Mouse (Mus musculus) natural killer cell, adult 2 months (primary cell): Measurements from ENCODE around the gene Rasgef1b.
A peak's percentile ranks its signal among the peaks of the same experiment; 100 is the strongest.

Experiments used
- DNase-seq, 2 experiments: peaks; one replicate each; pipeline ENCODE4 v3.0.0; 2022; ENCODE audit warnings: low spot score in 2 of 2

The Rasgef1b gene

DNA sequence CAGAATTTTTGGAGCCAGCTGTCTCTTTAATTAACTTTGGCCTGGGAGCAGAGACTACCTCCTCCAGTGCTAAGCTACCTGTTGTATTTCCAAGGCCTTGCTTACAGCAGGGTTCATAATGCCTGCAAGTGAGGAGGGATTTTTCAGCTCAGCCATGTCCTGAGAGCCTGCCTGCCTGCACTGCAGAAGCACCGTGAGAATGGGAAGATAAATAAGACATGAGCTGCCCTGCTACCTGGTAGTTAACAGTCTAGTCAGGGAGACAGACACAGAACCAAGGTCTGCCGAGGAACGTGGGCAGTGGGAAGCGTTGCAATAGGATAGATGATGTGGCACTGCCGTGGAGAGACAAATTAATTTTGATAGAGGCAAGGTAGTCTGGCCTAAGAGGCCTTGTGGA lies 277.4 kb downstream of the Rasgef1b start:
- no peak for DNase-seq

DNA sequence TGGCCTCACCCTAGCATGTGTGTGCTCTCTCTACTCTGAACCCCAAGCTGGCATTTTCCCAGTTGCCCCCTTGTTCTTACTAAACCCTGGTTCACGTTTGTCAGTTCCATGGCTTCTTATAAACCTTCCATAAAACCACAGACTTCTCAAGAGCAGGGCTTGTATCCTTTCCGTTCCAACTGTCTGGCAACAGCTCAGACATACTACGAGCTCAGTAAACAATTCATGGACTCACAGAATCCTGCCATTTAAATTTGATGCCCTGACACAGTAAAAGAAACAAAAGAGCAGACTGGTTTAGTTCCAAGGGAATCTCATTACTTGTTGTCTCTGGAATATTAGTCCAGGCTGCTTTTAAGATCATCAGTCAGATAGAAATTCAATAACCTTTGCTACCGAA lies 277.9 kb downstream of the Rasgef1b start:
- DNase-seq: no peak

DNA sequence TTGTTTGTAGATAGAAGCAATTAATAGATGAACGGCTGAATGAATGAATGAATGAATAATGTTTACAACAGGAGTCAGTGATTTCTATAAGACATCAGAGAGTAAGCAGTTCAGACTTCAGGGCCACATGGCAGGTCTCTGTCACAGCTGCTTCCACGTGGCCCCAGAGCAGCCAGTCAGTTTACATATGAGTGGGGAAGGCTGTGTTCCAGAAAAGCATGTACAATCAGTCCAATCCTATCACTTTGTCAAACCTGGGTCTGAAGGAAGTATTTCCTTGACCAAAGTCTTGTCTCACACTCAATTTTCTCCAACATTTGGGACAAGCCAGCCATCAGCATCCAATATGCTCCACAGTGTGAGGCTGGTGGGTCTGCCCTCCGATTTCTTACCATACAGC lies 278.4 kb downstream of the Rasgef1b start:
- no peak for DNase-seq

DNA sequence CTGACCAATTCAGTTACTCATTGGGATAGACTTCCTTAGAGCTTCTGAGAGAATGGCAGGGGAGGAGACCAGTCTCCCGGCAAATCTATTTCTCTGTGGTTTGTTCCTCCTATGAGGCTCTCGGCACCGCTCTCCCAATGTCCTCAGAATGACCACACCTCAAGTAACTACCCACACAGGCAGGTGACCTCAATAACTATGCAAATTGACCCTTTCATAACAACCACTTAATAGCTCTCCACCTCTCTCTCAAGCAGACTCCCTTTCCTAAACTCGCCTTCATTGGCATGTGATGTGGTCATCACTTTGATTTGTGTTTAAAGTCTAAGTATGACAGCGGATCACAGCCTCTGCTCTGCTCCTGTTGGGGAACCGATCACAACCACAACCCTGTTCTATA lies 281.4 kb downstream of the Rasgef1b start:
- DNase-seq: no peak

DNA sequence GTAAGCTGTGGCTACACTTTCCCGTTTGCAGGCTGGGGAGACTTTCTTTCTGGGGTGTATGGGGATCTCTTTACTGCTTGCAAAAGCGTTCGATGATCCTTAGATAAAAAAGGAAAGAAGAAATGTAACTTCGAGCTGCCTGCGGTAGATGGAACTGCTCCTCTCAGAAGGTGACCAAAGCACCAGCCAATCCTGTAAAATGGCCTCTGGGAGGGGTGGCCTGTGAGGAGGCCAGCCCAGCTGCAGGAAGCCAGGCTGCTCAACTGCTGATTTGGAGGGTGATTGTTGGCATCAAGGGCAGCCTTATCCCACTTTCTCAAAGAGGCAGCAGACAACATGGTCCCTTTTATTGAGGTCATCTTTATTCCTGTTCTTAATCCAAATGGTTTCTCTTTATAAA lies 283.6 kb downstream of the Rasgef1b start:
- no peak for DNase-seq

DNA sequence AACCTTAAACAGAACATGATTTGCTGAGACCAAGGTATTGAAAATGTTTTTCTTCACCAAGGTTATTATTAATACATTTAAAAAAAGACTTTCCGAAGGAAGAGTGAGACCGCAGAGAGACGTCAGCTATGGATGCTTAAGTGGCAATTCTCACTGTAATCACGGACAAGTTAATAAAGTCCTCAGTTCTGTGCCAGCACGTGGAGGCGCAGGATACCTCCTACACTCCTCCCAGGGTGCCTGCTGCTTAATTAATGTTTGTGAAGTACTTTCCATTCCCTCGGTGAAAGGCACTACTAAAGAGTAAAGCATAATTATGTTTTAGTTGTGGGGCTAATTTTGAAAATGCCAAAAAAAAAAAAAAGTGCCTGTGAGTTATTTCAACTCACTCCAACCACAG lies 284.1 kb downstream of the Rasgef1b start:
- no peak for DNase-seq

DNA sequence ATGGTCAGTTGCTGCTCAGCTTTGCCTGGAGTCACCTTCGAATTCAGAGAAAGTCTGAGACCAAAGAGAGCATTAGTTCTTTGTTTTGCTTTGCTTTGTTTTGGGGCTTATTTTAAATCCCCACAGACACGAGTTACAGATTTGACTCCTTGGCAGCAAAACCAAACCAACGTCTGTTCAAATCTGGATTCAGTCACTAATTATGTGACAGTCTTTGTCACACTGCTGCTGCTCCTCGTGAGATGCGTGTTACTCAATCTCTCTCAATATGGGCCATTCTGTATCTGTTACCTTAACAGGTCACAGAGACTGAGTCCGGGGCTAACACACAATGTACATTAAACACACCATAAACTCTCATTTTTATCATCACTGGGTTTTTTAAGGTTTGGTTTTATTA lies 288.8 kb downstream of the Rasgef1b start:
- no peak for DNase-seq

DNA sequence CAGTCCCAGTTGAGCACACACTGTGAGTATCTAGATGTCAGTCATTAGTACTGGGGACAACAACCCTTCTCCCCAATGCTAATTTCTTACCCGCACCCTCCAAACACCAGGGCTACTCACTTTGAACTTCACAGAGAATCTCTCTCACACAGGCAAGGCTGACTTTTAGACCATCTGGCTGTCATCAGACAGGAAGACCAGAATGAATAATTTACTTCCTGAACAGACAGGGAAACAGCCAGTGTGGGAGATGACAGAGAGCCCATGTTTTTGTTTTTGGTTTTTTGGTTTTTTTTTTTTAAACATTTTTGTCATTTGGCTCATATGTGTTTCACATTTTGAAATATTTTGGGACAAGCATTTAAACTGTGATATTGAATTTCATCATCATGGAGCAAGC lies 290.3 kb downstream of the Rasgef1b start:
- DNase-seq: no peak

DNA sequence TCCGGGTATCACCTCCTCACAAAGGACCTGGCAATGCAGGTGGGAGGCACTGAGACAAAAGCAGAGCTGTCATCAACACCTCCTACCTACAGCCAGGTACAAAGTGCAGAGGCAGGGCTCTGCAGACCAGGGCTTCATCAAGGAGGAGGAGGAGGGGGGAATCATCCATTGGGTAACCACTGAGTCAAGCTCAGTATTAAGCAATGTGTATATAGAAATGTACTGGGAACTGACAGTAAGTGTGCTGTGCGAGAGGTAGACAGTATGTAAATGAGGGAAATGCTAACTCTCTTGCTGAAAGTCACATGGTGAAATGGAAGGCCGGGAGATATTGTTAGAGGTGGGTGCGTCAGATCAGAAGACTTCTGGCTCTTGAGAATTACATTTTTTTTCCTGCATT lies 294.6 kb downstream of the Rasgef1b start:
- DNase-seq: no peak

DNA sequence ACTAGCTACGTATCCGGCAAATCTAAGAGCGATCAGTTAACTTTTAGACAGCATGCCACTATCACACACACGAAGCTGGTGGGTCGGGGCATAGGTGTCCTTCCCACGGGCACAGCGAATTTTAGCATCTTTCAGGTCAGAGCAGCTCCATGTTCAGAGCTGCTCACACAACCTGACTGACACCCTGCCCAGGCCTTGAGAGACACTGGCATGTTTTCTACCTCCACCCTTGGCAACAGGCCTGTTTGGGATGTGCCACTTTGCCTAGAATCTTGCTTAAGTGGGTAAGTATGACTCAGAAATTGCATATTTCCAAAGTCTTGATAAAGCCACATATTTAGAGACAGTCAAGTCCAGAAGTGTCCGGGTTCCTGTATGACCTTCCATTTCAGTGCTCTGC lies 296.4 kb downstream of the Rasgef1b start:
- DNase-seq: no peak

DNA sequence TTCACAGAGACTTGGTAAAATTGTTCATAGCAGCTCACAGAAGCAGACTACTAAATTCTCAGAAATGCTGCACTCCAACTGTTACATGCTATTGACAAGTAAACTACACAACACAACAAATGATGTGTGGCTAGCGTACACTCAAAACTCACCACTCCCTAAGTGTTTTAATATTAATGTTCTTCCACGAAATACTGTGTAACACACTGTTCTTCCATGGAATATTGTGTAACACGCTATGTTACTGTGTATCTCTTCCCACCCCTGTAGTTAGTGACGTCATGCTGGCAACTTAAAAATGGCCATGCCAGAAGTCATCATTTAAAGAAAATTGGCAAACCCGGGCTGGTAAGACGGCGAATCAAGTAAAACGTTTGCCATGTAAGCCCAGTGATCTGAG lies 299.6 kb downstream of the Rasgef1b start:
- no peak for DNase-seq

DNA sequence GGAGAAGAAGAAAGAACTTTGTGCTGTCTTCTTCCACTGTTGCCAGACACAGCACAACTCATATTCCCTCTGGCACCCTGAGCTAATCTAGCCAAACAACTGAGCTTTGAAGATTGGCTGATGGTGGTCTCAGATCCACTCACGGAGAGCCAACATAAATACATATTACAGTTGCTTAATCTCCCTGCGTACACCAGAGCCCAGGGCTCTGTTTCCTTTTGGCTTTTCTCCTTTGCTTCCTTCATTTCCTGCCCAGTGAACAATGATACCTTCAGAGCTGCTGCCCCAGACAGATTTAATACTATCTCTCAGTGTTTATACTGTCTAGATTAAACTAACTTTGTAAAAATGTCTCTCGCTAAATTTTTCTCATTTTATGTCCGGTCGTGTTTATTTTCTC lies 300.2 kb downstream of the Rasgef1b start:
- DNase-seq: no peak

DNA sequence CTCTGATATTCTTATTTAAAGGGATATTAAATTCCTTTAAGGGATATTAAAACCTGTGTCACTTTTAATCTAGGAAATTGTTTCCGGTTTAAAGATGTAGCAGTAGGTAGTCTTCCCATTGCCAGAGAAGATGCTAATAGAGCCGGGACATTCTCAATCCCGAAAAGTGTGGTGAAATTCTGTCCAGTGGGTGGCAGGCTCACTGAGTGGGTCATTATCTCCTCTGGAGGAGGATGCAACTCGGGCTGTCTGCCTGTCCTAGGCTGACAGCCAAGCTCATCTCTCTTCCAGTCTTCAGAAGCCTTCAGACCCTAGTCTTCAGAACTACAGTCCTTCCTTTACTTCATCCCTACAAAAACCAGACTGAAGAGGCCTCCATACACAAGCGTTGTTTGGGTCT lies 305.6 kb downstream of the Rasgef1b start:
- no peak for DNase-seq

DNA sequence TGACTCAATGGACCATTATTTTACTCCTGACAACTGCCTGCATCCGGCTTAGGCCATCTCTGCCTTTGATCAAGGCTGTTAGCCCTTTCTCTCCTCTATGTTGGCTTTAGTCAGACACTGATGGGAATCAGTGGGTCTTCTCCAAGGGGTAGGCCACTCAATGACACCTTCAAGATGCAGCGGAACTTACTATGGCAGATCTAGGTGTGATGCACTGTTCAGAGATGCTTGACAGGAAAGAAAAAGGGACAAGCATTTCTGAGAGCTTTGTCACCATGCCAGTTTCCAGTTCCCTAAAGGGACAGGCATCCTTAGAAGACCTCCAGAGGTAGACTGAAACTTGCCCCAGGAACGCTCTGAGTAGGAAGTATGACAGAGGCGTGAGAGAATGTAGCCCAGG lies 306.0 kb downstream of the Rasgef1b start:
- DNase-seq: no peak

DNA sequence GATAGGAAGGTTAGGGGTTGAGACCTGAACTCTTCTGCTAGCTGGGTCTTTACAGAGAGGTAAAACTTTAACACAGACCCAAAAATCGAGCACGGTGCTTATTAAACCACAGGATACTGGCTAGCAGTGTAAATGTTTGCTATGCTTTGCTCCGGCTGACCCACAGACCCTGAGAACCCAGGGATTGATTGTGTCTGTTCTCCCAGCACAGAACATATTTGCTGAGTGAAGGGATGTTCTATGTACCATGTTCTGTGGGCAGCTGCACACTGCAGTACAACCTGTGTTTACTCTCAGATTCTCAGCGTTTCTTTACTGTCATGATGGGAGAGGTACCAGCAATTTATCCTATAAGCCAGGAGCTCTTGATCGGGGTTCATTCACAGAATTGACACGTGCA lies 306.8 kb downstream of the Rasgef1b start:
- DNase-seq: no peak

DNA sequence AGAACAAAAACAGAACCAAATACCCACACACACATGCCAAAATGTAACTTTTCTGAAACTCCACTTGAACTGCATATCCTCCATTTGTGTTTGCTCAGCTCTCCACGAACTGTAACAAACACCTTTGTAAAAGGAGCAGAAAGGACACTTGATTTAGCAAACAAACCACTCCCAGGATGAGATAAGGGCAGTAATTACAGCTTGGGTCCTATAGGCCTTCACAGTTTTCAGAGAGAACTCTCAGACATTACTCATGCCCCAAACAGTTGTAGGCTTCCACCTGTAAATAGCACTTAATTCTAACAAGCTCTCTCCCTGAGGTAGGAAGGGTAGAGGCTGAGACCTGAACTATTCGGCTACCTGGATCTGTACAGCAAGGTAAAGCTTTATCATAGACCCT lies 309.0 kb downstream of the Rasgef1b start:
- no peak for DNase-seq

DNA sequence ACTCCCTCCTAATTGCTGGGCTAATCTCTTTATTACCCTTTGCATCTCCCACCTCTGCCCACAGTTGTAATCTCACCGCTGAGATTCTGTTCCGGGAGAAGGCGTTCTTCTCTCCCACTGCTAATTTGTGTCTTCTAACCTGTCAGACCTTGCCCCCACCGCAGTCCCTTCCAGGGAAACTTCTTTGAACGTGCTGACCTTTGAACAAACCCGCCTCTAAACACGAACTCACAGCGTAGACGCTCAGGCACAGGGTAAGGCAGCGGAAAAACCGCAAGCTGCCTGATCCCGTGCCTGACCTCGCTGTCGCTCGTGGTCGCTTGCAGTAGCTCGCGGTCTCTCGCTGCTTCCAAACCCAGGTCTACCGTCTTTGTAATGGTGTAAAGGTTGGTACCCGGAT lies 312.0 kb downstream of the Rasgef1b start:
- DNase-seq: no peak

DNA sequence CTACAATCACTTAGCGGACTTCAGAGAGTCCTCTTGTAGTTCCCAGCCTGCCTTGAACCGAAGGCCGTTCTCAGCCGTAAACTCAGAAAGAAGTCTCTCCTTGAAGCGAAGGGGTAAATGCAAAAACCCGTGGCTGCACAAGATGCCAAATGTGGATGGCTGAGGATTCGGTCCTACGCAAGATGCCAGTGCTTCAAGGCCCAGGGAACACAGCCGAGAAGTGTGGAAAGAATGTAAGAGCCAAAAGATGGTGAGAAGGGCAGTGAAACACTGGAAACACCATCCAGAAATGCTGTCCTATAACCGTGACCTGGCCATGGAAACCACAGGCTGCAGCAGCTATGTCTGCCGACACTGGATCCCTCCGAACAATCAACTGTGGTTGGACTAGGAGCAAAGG lies 313.2 kb downstream of the Rasgef1b start:
- no peak for DNase-seq

DNA sequence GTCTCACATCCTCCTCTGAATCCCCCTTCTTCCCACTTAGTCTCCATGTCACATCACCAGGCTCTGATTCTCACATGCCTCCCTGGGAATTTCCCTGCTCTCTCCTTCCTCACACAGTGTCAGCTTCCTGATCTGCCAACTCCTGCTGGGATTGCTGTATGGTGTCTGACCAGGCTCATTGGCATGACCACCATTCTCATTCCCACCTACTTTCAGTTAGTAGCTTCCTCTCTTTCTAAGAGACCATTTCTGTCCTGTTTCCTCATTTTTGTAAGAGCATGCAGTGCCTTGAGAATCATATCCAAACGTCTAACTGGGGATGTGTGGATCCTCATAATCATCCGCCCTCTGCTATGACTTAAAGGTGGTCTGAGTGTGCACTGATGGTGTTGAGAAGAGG lies 313.8 kb downstream of the Rasgef1b start:
- no peak for DNase-seq

DNA sequence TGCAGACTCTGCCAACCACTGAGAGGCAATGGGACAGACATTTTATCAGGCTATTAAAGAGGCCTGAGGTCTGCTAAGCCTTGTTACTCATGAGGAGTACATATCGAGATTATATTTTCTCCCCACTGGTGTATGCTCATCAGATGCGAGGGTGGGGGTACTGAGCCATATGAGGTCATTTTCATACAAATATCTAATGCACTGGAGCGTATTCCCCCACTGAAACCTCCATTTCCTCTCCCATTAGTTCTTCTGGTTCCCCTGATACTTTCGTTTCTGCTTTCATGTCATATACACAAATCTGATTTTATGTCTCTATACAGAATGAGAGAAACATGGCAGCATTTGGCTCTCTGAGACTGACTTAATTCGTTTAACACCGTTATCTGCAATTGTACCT lies 314.6 kb downstream of the Rasgef1b start:
- DNase-seq: peak in 1 of 2 experiments; percentile 72

DNA sequence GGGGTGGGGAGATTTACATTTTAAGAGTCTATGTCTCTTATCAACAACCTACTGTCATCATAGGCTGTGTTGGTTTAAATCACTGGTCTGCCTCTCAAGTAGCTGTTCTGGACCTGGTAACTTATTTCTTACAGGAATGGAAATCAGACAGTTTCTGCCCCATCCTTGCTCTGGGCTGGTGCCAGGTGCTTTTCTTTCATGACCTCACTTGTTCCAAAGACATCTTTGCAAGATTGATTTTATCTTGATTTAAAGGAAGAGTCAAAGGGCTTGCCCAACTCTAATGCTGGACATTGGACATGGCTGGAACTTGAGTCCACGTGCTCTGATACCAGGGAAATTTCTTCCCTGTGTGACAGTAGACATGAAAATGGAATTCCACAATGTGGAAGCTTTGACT lies 315.0 kb downstream of the Rasgef1b start:
- DNase-seq: no peak

DNA sequence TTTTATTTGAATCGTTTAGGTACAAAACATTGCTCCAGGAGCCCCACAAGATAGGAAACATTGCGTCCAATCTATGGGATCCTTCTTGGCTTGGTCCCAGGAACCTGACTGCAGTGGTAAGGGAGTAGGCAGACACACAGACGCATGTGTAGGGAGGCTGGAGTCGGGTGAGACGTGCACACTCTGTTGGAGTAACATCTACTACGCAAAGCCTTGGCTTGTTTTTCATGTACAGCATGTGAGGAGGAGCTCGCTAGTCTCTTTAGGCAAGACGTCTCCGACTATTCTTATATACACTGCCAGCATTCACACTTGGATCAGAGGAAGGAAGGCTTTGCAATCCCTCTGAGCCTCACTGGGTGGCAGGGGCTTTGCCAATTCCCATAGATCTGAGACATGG lies 315.5 kb downstream of the Rasgef1b start:
- no peak for DNase-seq

DNA sequence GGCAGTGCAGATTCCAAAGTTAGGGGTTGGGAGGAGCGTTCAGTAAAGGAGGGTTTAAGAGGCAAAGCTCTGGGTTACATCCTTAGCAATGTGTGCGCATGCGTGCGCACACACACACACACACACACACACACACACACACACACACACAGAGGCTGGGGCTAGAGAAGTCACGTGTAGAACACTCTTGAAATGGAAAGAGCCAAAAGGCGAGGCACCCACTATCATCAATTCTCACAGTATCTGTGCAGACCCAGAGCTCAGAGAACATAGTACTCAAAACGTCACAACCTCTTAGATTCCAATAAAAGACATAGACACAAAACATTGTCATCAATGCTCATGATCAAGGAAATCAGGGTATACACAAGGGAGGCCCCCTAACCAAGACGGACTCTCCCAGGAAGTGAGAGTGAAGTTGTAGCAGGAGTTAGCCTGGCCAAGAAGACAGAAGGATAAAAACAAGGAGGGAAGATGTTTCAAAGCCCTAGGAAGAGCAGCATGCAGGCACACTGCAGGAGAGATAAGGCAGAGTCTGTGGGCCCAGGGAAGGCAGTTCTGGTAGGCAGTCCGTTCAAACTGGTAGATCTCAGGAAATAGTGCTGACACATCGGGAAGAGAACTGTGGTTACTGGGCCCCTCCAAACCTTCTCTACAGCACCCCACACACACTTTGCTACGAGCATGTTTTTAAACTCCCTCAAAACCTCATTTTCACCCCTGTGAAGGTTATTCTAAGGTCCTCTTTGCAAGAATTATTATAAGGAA lies 324.3 kb downstream of the Rasgef1b start:
- DNase-seq: no peak

DNA sequence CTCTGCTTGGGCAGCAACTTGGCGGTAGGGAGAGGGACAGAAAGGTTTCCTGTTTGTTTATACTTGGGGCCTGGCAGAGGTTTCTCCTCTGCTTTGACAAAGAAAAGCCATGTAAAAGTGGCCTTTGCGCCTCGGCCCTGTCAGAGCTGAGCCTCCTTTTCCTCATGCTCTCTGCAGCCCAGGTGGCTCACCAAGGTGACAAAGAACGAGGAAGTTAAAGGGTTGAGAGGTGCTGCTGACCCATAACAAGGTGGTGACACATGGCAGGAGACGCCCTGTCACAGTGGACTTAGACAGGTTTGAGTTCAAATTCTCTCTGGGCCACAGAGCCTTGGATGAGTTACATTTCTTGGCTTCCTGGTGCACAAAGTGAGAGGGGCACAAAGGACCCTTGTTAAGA lies 325.5 kb downstream of the Rasgef1b start:
- DNase-seq: no peak
